Mouse (Mus musculus): ENCODE results near the gene Rnf13.

Gene Rnf13

DNA sequence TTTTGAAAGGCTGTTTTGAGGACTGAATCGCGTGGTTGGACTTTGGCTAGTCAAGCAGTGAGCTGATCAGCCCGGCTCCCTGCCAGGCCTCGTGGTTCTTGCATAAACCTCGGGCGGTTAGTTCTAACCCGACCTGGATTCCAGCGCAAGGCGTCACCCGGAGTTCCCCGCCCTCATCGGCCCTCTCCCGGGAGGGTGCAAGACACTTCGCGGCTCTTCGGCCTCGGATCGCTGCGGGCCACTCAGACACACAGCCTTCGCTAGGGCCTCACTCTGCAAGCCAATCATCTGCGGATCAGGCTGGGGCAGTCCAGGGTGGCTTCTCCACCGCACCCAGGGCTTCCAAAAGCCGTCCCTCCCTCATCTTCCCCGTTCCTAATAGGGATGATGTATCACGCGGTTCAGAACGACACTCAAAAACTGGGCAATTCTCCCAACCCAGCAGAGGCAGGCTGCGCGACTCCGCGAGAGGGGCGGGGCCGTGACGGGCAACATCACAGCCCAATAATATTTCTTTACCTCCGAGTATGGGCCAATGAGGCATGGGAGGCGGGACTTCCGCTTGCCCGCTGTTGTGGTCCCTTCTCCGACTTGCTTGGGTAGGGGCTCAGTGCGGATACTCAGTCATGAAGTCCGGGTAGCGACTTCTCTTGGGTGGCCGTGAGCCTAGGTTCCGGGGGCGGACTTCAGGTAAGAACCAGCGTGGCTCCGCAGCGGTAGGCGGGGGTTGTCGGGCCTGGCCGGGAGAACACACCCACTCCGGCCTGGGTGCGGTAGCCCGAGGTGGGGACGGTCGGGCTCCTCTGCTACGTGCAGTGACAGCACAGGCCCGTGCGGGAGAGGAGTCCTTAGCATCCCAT is at the start of gene Rnf13:
TSS of gene Rnf13 (plus strand) at position 552 of the 860 bp plus-strand sequence.
- DNase-seq, result peak; percentile 97

GRCm38 (mm10) chr3:57691772-57692171 is 44.1 kb upstream of the Rnf13 start:
- no peak for DNase-seq

GRCm38 (mm10) chr3:57692719-57693118 is 43.1 kb upstream of the Rnf13 start, which contains the start of gene Ankub1:
TSS of gene Ankub1 (minus strand) at chr3:57692799.
- DNase-seq, result no peak

- DNase-seq, result no peak
Observed at GRCm38 (mm10) chr3:57696249-57696648, 39.6 kb upstream of the Rnf13 start.

- DNase-seq, result no peak
Observed at GRCm38 (mm10) chr3:57696779-57697178, 39.1 kb upstream of the Rnf13 start.

GRCm38 (mm10) chr3:57714151-57714550 is 21.7 kb upstream of the Rnf13 start:
- no peak for DNase-seq

- no peak for DNase-seq
Observed at GRCm38 (mm10) chr3:57732206-57732915, 3.5 kb upstream of the Rnf13 start.

DNA sequence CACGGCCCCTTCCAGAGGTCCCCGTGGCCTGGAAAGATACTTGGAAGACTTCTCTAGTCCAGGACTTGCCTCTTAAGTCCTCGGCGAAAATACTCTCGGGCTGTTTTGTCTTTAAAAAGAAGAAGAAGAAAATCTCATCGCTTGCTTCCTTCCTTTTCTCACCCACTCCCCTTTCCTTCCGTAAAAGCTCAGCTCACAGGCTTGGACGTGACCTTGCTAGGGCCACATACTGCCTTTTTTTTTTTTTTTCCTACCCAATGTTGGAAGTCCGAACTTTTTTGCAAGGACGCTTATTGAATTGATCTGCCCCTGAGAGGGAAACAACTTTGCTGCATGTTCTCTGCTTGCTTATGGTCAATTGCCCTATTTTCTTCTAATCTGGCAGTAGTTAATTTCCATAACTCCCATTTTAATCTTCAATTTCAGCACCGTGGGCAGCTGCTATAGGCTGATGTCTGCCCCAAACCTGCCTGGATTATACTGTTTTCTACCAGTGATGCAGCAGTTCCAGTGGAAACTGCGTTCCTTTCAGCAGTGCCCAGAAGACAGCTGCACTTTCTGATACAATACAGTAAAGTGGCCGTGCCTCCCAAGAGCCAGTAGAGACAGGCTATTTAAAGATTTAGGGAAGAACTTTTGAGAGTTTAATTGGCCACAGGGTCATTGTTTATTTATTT is 695 bp downstream of the Rnf13 start:
- no peak for DNase-seq

DNA sequence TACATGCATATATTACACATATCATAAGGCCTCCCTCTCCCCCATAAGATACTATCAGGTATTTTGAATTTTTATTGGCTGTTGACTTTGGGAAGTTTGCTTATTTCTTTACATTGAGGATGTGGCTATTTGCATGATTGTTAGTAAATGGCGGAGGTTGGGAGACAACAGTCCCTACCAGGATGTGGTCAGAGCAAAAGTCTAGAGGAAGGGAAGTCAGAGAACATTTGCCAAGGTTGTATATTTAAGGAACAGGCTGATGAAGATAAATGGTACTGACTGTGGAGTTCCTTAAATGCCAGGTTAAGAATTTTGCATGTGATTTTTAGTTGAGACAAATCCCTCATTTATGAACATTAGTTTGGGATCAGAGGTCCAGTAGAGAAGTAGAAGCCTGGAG is 4.0 kb downstream of the Rnf13 start:
- DNase-seq, result no peak

- no peak for DNase-seq
Observed at GRCm38 (mm10) chr3:57748576-57749267, 12.9 kb downstream of the Rnf13 start.

- DNase-seq, result no peak
Observed at GRCm38 (mm10) chr3:57776915-57777314, 41.1 kb downstream of the Rnf13 start.

DNA sequence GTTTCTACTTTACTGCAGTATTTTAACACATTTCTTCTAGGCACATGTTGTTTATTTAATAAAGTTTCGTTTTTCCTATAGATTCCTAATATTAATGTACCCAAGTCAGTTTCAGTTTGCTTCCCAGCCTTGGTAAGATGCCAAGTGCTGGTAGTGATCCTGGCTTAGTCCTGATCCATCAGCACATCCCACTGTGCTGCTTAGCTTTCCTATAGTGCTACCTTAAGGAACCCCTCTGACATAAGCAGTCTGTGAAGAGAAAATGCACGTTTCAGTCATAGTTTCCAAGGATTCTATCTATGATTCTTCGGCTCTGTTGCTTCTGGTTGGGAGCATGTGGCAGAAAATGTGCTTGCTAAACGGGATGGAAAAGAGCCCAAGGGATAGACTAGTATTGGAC is 52.6 kb downstream of the Rnf13 start:
- no peak for DNase-seq

DNA sequence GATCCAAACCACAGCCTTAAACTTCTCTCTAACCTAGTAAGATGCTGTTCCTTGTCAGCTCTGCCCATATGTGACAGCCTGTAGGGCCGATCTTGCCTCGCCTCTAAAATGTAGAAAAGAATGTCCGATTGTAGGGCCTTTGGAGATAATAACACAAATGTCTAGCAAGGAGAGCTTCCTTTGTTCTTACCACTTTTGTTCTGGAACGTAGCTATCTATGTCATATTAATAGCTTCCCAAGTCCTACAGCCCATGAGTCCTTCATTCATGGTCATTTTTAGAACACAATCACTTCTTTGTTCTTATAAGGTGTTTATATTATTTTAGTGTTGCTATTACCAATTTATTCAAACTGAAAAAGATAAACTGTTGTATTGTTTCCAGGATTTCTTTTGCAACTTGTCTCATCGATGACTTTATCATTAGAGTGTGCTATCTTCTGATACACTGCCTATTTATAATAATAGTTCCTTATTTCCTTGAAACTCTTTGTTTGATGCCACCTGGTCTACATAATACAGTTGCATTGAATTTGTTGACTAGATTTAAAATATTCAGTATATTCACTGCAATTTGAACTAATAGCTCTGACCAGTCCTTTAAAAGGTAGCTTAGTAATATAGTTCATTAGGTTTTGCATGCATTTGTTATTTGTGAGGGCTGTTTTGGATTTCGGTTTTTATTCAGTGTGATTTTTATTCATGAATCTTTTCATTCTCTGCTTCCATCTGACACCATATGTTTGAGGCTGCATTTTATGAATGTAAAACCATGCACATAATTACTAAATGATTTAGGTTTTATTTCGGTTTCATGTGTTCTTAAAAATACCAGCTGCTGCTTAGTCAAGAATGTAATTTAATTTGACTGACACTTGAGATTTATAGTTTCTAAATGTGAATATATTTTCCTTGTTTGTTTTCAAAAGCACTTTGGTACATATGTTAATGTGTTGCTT is 53.4 kb downstream of the Rnf13 start:
- no peak for DNase-seq

GRCm38 (mm10) chr3:57791104-57791503 is 55.2 kb downstream of the Rnf13 start:
- DNase-seq, result no peak

GRCm38 (mm10) chr3:57795071-57795470 is 59.2 kb downstream of the Rnf13 start:
- peak in 1 of 2 experiments; percentile 22 for DNase-seq

GRCm38 (mm10) chr3:57815447-57815846 is 79.6 kb downstream of the Rnf13 start:
- no peak for DNase-seq

DNA sequence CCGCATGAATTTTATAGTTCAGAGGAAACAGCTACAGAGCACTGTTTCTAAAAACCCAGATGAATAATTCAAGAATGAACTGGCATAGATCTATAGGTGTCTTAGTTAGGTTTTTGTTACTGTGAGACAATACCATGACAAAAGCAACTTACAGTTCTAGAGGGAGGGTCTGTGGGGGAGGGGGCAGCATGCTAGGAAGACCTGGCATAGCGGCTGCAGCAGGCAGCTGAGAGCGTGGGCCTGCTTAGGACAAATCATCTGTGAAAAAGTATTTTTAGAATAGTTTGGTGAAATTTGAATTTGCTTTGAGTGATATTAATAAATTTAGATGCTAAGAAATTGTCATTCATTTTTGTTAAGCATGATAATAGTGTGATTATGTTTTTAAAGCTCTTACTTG is 90.0 kb downstream of the Rnf13 start:
- DNase-seq, result no peak

DNA sequence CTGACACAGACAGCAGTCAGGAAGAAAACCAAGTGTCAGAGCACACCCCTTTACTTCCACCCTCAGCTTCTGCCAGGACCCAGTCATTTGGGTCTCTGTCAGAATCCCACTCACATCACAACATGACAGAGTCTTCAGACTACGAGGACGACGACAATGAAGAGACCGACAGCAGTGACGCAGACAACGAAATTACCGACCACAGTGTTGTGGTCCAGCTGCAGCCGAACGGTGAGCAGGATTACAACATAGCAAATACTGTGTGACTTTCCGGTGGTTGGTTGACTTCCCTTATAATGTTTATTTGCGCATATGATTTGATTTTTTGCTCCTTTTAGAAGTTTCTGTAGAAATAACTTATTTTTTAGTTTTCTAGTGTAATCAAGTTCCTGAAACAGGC is 97.7 kb downstream of the Rnf13 start:
- DNase-seq, result no peak

- DNase-seq, result no peak
Observed at GRCm38 (mm10) chr3:57836911-57837310, 101.0 kb downstream of the Rnf13 start.

DNA sequence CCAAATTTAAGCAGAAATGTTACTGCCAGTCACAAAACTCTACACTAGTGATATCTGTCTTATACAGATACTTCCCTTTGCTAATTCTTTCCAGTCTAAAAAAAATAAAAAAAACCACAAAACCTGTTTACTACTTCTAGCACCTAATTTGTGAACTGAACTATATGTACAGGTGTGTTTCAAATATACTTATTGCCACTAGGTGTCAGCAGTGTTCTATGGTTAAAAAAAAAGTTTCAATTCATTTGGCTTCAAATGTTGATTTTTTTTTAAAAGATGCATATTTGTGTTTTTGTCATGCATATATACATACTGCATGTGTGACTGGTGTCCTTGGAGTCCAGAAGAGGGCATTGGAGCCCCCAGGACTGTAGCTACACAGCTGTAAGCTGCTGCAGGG is 107.9 kb downstream of the Rnf13 start:
- no peak for DNase-seq

DNA sequence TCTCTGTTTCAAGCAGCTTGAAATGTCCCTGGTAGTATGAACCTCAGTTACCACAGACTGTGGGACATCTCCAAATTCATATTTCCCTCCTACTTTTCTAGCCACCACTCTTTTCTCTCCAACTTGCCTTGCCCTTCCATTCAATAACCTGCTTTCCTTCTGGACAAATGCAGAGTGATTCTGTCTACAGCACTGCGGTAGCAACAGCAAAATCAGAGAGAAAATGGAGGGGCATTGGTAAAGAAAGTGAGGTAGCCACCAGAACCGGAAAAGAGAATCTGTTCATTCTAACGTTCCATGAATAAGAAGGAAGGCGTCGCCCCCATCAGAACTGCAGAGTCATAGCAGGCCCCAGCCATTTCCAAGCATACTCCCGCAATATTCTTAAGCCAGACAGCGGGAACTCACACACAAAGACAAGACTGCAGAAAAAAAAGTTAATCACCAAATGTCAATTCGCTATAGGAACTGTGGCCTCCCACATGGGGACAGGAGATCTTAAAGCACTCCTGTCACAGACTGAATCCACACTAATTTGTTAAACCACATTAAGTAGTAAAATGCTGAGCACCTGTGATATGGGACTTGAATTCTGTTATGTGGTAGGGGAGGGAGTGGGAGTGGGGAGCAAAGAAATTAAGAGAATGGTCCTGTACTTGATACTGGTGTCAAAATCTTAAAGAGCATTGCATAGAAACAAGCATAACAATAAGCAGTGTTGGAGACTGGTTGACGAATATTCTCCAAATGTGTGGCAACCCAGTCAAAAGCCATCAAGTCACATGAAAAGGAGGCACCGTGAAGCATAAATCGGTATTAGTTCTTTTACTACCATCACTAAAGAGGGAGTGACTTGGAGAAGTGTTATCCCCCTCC is 110.2 kb downstream of the Rnf13 start:
- DNase-seq, result no peak
